Comparison of ENCODE assay signal across 8 mouse cellular contexts in genomic region chr19:43523551-43523950, GRCm38 (mm10). TPM values are rescaled to one million over a fixed set of nuclear protein-coding genes. Genes with fewer than 3 reads are reported as not detected.
DNase-seq lines count a peak whose midpoint lies in the region; ATAC-seq and TF ChIP-seq lines count a peak whose summit lies in the region.

No protein-coding gene starts in this region.

- H3K4me3 ChIP-seq in embryonic facial prominence, embryonic 10.5 days = peak overlapping the region; percentile 83
- H3K4me3 ChIP-seq in hindbrain, embryonic 12.5 days = peak overlapping the region; percentile 59
- peak overlapping the region; percentile 76 for H3K4me3 ChIP-seq in limb, embryonic 15.5 days
- H3K4me3 ChIP-seq in thymus, adult 2 months (ENCODE audit: control insufficient read depth, insufficient read depth, low read length) = peak overlapping the region; percentile 37

- H3K4me2 ChIP-seq in hindbrain, embryonic 12.5 days (replicated peaks) = peak overlapping the region; percentile 71
- H3K4me2 ChIP-seq in limb, embryonic 15.5 days = peak overlapping the region; percentile 83

- no peak for TF ChIP-seq CTCF in thymus, adult 2 months (IDR thresholded peaks at IDR 0.05; ENCODE audit: borderline replicate concordance, control insufficient read depth, extremely low read depth, insufficient read depth, low read length, poor library complexity)

- H3K9ac ChIP-seq in hindbrain, embryonic 12.5 days = peak overlapping the region; percentile 61; the same call in 1 of the 2 replicates
- H3K9ac ChIP-seq in limb, embryonic 15.5 days = peak overlapping the region; percentile 38; the same call in 1 of the 2 replicates

- TF ChIP-seq POLR2A in thymus, adult 2 months (IDR thresholded peaks at IDR 0.05; ENCODE audit: control insufficient read depth, extremely low read depth, insufficient read depth, low read length, poor library complexity) = no peak

- H3K4me1 ChIP-seq in embryonic facial prominence, embryonic 10.5 days = peaks cover 44% of the 10 kb centered on the region
- peaks cover 34% of the 10 kb centered on the region for H3K4me1 ChIP-seq in hindbrain, embryonic 12.5 days
- H3K4me1 ChIP-seq in limb, embryonic 15.5 days = peaks cover 14% of the 10 kb centered on the region
- H3K4me1 ChIP-seq in thymus, adult 2 months (replicated peaks; ENCODE audit: control insufficient read depth, insufficient read depth, low read length) = peaks cover 19% of the 10 kb centered on the region

- H3K9me3 ChIP-seq in embryonic facial prominence, embryonic 10.5 days = no peaks in the 10 kb centered on the region
- no peaks in the 10 kb centered on the region for H3K9me3 ChIP-seq in hindbrain, embryonic 12.5 days (replicated peaks)
- no peaks in the 10 kb centered on the region for H3K9me3 ChIP-seq in limb, embryonic 15.5 days

- 0 out of 2 replicates have a peak overlapping the region, but pooled peaks have one; percentile 90 for H3K27ac ChIP-seq in embryonic facial prominence, embryonic 10.5 days (replicated peaks)
- H3K27ac ChIP-seq in hindbrain, embryonic 12.5 days = no peak overlapping the region
- H3K27ac ChIP-seq in limb, embryonic 15.5 days = no peak overlapping the region
- H3K27ac ChIP-seq in thymus, adult 2 months (ENCODE audit: control insufficient read depth, insufficient read depth, low read length) = peak overlapping the region; percentile 72

- peak; percentile 54 to 83 for DNase-seq in adrenal gland, adult (ENCODE audit: inconsistent age in 2 of 2, low spot score in 1 of 2)
- DNase-seq in adrenal gland, adult 8-10 months = no peak
- DNase-seq in MEL-GATA-1-ER (ENCODE audit: extremely low read depth, low read depth) = peak; percentile 85
- peak; percentile 28 for DNase-seq in embryonic facial prominence, embryonic 10.5 days (ENCODE audit: low spot score)
- DNase-seq in thymus, adult 2 months = peak; percentile 26

- WGBS in embryonic facial prominence, embryonic 10.5 days = 12% methylated on average over 12 of the region's 12 CpGs
- 7% methylated on average over 12 of the region's 12 CpGs for WGBS in hindbrain, embryonic 12.5 days
- WGBS in limb, embryonic 15.5 days = 5% methylated on average over 12 of the region's 12 CpGs
- 4% methylated on average over 12 of the region's 12 CpGs for WGBS in thymus, adult 2 months

- H3K36me3 ChIP-seq in embryonic facial prominence, embryonic 10.5 days (replicated peaks) = peaks cover 6% of the 10 kb centered on the region
- H3K36me3 ChIP-seq in hindbrain, embryonic 12.5 days = no peaks in the 10 kb centered on the region
- no peaks in the 10 kb centered on the region for H3K36me3 ChIP-seq in limb, embryonic 15.5 days
- H3K36me3 ChIP-seq in thymus, adult 2 months (ENCODE audit: control insufficient read depth, insufficient read depth, low read length) = no peaks in the 10 kb centered on the region

- peaks cover 23% of the 10 kb centered on the region for H3K27me3 ChIP-seq in embryonic facial prominence, embryonic 10.5 days (replicated peaks; ENCODE audit: low read depth, poor library complexity, severe bottlenecking)
- H3K27me3 ChIP-seq in hindbrain, embryonic 12.5 days = peaks cover 12% of the 10 kb centered on the region
- H3K27me3 ChIP-seq in limb, embryonic 15.5 days = no peaks in the 10 kb centered on the region
- H3K27me3 ChIP-seq in thymus, adult 2 months (ENCODE audit: control insufficient read depth, insufficient read depth, low read length) = no peaks in the 10 kb centered on the region

- no peak for ATAC-seq in hindbrain, embryonic 12.5 days (ENCODE audit: low FRiP score)
- no peak for ATAC-seq in limb, embryonic 15.5 days (ENCODE audit: insufficient number of reproducible peaks, low FRiP score, low TSS enrichment, low read depth)
- 0 out of 2 replicates have a peak, but pooled peaks have one; percentile 4 for ATAC-seq in monocyte, adult 5-6 weeks (replicated peaks; ENCODE audit: insufficient number of reproducible peaks, low FRiP score, low TSS enrichment, poor library complexity, severe bottlenecking)

RNA-seq across cellular contexts. Expression of gene Got1, which starts 0.9 kb away (rescaled TPM):
- 100 to 1,000 TPM; 106 to 317 (median 154) TPM for total RNA-seq in adrenal gland, adult 8-10 months (2022)
- 55.4 and 57.9 TPM in 2 replicates for polyA plus RNA-seq in embryonic facial prominence, embryonic 10.5 days (2016; fragmentation: Nextera tagmentation; extraction: Ambion mirVana)
- polyA plus RNA-seq in hindbrain, embryonic 12.5 days (2016; fragmentation: Nextera tagmentation; extraction: Ambion mirVana) = 54.9 and 58.5 TPM in 2 replicates
- 22.7 and 30.6 TPM in 2 replicates for polyA plus RNA-seq in limb, embryonic 15.5 days (2015; fragmentation: Nextera tagmentation; extraction: Ambion mirVana)
- total RNA-seq in monocyte, adult 5-6 weeks (2017) = 8.9 to 15.1 TPM (median 11.3 TPM) in 3 replicates
- polyA plus RNA-seq in thymus, adult 2 months (2012; rRNA removed) = 27.8 and 41.4 TPM in 2 replicates

Comparison
In these comparisons a context has a peak if more than half of its experiments do, and no peak if none do; other contexts are left out.
1. H3K27ac ChIP-seq: peak in embryonic facial prominence, embryonic 10.5 days (single experiment) and thymus, adult 2 months (single experiment); none in hindbrain, embryonic 12.5 days (single experiment) and limb, embryonic 15.5 days (single experiment).
2. Peak in every context shown above with its lines, with median percentiles within 50 percentile points of each other: H3K4me3 ChIP-seq.